Mouse (Mus musculus) hindbrain, embryonic 10.5 days (tissue): ENCODE measurements around the gene Gtf3c1. TPM values are rescaled to one million over a fixed set of nuclear protein-coding genes. Genes with fewer than 3 reads are reported as not detected.

Source experiments
- DNase-seq: peaks from one replicate; pipeline ENCODE4 v3.0.0-alpha.2; 2017; ENCODE audit warnings: low spot score
- H3K27ac ChIP-seq: fragments of 300-500 bp; sonication (generic); 2 replicates; pipeline ENCODE4 v1.5.1; 2016; ENCODE audit warnings: mild to moderate bottlenecking, moderate library complexity
- H3K27me3 ChIP-seq: fragments of 300-500 bp; sonication (generic); 2 replicates; pipeline ENCODE4 v1.6.1; 2016; ENCODE audit warnings: mild to moderate bottlenecking; ENCODE audit not compliant: poor library complexity, insufficient read depth, severe bottlenecking
- H3K36me3 ChIP-seq: fragments of 300-500 bp; sonication (generic); 2 replicates; pipeline ENCODE4 v1.6.1; 2016; ENCODE audit warnings: mild to moderate bottlenecking, moderate library complexity
- H3K4me1 ChIP-seq: fragments of 300-500 bp; sonication (generic); replicated peaks from 2 replicates; pipeline ENCODE4 v1.6.1; 2016; ENCODE audit warnings: mild to moderate bottlenecking
- H3K4me3 ChIP-seq: fragments of 300-500 bp; sonication (generic); 2 replicates; pipeline ENCODE4 v1.5.1; 2016; ENCODE audit warnings: mild to moderate bottlenecking, moderate library complexity
- H3K9me3 ChIP-seq: fragments of 300-500 bp; sonication (generic); 2 replicates; pipeline ENCODE4 v1.6.1; 2016; ENCODE audit warnings: mild to moderate bottlenecking, moderate library complexity
- WGBS: fragments of 180-500 bp; shearing (Covaris S2); methylation state at CpG from one replicate; pipeline ENCODE4 v1.1.7; 2016; 5-methylcytosine and 5-hydroxymethylcytosine counted together
- polyA plus RNA-seq: library from polyadenylated mRNA; unstranded; fragments of >200 nt; fragmentation: Nextera tagmentation; extraction: Ambion mirVana; gene quantifications from 2 replicates; pipeline ENCODE4 v1.2.1, GENCODE M21; 2016

Gtf3c1 gene
- polyA plus RNA-seq, 1 experiment from 2014 or later: 44.0 TPM

GRCm38 (mm10) chr7:125593831-125594230 lies 113.7 kb downstream of the Gtf3c1 start:
- H3K36me3 ChIP-seq: no peaks in the 10 kb centered on the region
- H3K4me1 ChIP-seq: peaks cover 5% of the 10 kb centered on the region
- H3K9me3 ChIP-seq: no peaks in the 10 kb centered on the region
- no peak overlapping the region for H3K27ac ChIP-seq
- no peak overlapping the region for H3K4me3 ChIP-seq
- DNase-seq: no peak
- H3K27me3 ChIP-seq: no peaks in the 10 kb centered on the region
- 94% methylated on average over 4 of the region's 4 CpGs for WGBS

Other genes starting within 250 kb of the Gtf3c1 start
- gene Nsmce1, start 216.2 kb downstream of the Gtf3c1 start, polyA plus RNA-seq: 135 and 138 TPM in 2 replicates
- gene Il4ra, start 155.7 kb downstream of the Gtf3c1 start, polyA plus RNA-seq: 5.8 and 7.2 TPM in 2 replicates
- 0.41 and 0.49 TPM in 2 replicates for gene Il21r, start 104.4 kb downstream of the Gtf3c1 start, polyA plus RNA-seq
- gene D430042O09Rik, start 108 bp upstream of the Gtf3c1 start, polyA plus RNA-seq: 10.2 and 11.8 TPM in 2 replicates